Mouse (Mus musculus) adrenal gland, postnatal 0 days (tissue): Measurements from ENCODE around the gene Rbm45. TPM values are rescaled to one million over a fixed set of nuclear protein-coding genes. Genes with fewer than 3 reads are reported as not detected.

Experiments
- polyA plus RNA-seq: library from polyadenylated mRNA; unstranded; fragments of >200 nt; fragmentation: Nextera tagmentation; extraction: Ambion mirVana; gene quantifications from 2 replicates; pipeline ENCODE4 v1.2.1, GENCODE M21; 2015

Rbm45 gene
- polyA plus RNA-seq: 7.8 and 12.2 TPM in 2 replicates

DNA sequence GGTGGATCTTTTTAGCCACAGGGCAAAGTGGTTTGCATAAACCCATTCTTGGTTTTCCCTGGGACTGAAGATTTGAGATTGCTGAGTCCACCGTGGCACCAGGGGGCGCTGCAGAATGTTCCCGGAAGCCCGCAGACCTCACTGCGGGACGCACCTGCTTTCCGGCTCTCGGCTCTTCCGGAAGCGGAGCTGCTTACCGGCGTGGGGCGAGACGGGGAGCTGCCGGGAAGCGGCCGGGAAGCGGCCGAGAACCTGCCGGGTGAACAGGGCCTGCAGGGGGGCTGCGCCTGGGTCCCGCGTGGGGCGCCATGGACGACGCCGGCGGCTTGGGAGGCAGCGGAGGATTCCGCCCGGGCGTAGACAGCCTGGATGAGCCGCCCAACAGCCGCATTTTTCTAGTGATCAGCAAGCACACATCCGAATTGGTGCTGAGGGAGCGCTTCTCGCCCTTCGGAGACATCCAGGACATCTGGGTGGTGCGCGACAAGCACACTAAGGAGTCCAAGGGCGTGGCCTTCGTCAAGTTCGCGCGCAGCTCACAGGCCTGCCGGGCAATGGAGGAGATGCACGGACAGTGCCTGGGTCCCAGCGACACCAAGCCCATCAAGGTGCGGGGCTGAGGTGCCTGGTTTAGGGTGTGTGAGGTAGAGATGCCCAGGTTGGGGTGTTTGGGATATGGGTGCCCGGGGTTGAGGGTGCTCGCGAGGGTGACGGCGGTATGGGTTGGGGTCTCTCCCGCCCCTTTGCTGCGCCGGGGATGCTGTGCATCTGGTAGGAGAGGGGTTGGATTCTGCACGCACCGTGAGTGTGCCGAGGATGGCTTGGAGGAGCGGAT is at the start of gene Rbm45:
Gene Rbm45 (plus strand): TSS at position 164 of the 835 bp plus-strand sequence.

DNA sequence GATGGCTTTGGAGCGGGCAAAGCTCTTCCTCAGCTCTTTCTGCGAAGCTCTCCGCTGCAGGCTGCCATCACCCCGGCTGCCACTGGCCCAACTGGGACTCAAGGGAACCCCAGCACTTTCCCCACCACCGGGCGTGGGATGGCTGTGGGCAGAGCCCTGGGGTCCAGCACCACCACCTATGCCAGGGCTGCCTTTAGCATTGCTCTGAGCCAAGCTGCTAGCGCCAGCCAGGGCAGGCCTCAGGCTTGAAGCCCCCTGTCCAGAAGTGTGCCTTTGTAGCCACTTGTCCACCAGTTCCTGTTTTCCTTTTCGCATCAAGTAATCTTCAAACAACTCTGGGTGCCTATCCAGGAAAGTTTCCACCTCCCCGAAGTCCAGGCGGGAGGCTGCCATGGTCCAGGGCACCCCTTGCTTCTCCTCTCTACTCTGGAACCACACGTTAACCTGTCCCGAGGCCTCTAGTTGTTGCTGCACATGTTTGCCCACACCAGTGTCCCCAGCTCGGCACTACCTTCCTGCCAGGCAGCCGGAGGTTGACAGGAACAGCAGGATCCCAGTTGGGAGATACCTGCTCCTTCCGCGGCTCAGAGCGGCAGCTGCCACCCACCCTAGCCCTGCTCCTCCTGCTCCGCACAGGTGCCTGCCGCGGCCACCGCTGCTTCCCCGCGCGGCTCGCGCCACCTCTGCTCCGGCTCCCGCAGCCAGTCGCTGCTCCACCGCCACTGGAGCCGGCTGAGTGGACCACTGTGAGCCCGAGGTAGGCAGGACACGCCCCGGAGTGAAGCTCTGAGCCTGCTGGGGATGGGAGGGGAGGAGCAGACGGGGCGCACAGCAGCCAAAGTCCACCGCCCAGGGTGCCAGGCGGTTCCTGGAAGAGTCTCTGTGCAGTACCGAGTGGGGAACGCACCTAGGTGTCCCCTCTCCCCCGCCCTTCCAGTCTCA is 31.3 kb upstream of the Rbm45 start, which contains the start of gene Pde11a:
Gene Pde11a (minus strand): TSS at position 560 of the 942 bp plus-strand sequence.

GRCm38 (mm10) chr2:76360226-76360625 is 9.6 kb upstream of the Rbm45 start, which contains the start of gene Cyct:
Gene Cyct (minus strand): TSS chr2:76360450.

DNA sequence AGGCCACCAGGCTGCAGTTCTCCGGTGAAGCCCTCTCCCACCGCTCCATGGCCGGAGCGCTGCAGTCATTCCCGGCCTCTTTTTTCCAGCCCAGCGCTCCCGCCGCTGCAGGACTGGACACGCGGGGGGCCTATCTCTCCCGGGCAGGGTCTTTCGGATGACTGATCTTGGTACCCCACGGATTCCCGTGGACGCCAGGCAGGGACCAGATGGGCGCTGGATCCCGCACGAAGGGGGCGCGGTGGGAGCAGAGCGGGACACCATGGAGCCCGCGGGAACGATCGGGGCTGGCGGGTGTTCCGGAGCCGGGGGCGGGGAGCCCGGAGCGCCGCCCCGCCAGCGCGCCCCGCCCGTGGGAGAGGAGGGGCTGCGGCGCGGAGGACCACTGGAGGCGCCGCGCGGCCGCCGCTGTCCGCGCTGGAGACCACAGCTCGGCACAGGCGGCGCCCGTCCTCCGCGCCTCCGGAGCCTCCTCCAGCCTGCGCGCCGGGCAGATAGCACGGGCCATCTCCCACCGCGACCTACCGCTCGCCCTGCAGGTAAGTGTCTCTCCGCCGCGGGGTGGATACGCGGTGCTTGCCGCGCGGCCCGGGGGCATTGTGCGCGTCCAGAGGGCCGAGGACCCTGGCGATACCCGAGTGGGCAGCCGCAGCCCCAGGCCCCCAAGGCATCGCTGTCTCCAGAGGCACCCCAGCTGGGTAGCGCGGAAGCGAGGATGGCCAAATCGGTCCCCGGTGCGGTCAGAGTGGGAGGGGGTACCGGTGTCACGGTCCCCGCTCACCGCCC is 36.6 kb downstream of the Rbm45 start, which contains the start of gene Osbpl6:
Gene Osbpl6 (plus strand): TSS at position 358 of the 786 bp plus-strand sequence.

Other genes with a start within 250 kb of the Rbm45 start
- gene Pde11a, start 31.2 kb upstream of the Rbm45 start, polyA plus RNA-seq: 0.30 and 0.36 TPM in 2 replicates
- gene Cyct, start 9.5 kb upstream of the Rbm45 start, polyA plus RNA-seq: 0.44 TPM in 1 of 2 replicates, not detected in the other
- 13.3 and 25.1 TPM in 2 replicates for gene Osbpl6, start 36.5 kb downstream of the Rbm45 start, polyA plus RNA-seq